Mouse (Mus musculus): ENCODE data around the gene Gm11562. TPM values are rescaled to one million over a fixed set of nuclear protein-coding genes. Genes with fewer than 3 reads are reported as not detected.
A peak's percentile ranks its signal among the peaks of the same experiment; 100 is the strongest.

The Gm11562 gene
- total RNA-seq, 2 experiments from 2014 or later, result not detected

DNA sequence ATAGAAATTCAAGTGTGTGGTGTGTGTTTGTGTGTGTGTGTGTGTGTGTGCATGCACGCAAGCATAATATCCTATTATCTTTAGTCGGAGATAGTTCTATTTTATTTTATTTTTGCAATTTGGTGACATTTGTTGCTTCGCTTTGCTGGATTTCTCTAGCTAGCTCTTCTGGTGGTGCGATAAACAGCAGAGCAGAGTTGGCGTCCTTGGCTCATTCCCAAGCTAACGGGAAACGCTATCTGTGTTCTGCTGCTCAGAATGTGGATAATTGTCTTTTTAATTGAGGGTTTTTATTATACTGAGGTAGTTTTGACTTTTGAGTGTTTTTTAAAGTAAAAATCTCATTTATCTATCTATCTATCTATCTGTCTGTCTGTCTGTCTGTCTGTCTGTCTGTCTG is 35.1 kb downstream of the Gm11562 start:
- no peak for DNase-seq (ENCODE audit: low spot score)

GRCm38 (mm10) chr11:99583245-99583704 is 37.0 kb downstream of the Gm11562 start, which contains the start of gene Krtap1-4:
TSS of gene Krtap1-4 (minus strand) at chr11:99583654.
- no peak for DNase-seq (ENCODE audit: low spot score)

DNA sequence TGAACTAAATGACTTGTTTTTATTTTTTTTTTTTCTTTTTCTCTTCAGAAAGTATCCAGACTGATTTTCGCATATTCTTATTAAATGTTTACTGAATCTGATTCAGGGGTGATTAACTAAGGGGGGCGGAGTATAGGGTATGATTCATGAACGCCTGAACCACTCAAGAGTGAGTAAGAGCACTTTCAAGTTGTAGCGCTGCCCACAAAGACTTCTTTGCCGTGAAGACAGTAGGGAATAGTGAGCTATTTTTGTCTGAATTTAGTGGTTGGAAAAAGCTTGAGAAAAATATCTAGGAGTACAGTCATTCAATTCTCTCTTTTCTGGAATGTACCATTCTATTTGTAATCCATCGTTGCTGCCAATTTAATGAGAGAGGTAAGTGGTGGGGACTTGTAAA is 38.7 kb downstream of the Gm11562 start:
- DNase-seq (ENCODE audit: low spot score), result no peak

- DNase-seq (ENCODE audit: low spot score), result no peak
Measured at GRCm38 (mm10) chr11:99581051-99581450, 39.2 kb downstream of the Gm11562 start.

DNA sequence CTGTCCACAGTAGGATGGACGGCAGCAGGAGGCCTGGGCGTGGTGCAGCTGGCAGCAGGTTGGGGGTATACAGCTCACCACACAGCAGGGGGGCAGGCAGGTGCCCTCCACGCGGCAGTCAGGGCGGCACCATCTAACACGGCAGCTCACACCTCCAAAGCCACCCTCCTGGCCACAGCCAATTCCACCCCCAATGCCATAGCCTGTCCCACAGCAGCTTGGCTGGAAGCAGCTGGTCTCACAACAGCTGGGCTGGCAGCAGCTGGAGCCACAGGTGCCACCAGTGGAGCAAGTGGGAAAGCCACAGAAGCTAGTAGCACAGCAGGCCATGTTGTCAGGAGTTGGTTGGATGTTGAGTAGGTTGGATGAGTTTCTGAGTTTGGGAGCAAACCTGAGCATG is 39.6 kb downstream of the Gm11562 start, which contains the start of gene Krtap1-5:
Krtap1-5 (minus strand) TSS at position 381 of the 400 bp plus-strand sequence.
- no peak for DNase-seq (ENCODE audit: low spot score)

- DNase-seq (ENCODE audit: low spot score), result peak; percentile 44
Measured at GRCm38 (mm10) chr11:99574106-99574505, 46.1 kb downstream of the Gm11562 start.

GRCm38 (mm10) chr11:99573164-99573563 is 47.1 kb downstream of the Gm11562 start:
- DNase-seq (ENCODE audit: low spot score), result no peak

Other genes starting within 250 kb of the Gm11562 start
- gene Krt28, start 245.5 kb downstream of the Gm11562 start, total RNA-seq (2021), result not detected
- gene Krt10, start 231.1 kb downstream of the Gm11562 start, total RNA-seq (2021), result 1 to 10 TPM; 2.6 to 3.1 TPM
- not detected for gene Krt12, start 198.2 kb downstream of the Gm11562 start, total RNA-seq (2021)
- gene Krt20, start 182.3 kb downstream of the Gm11562 start, total RNA-seq (2021), result under 1 TPM in 1 of 2 experiments, not detected in 1; 0.14 TPM
- gene Krt23, start 127.3 kb downstream of the Gm11562 start, total RNA-seq (2021), result not detected
- not detected for gene Krt39, start 99.1 kb downstream of the Gm11562 start, total RNA-seq (2021)
- gene Krt40, start 77.3 kb downstream of the Gm11562 start, total RNA-seq (2021), result not detected
- under 1 TPM in 1 of 2 experiments, not detected in 1; 0.32 TPM for gene Krtap3-3, start 69.6 kb downstream of the Gm11562 start, total RNA-seq (2021)
- not detected for gene Krtap3-2, start 63.6 kb downstream of the Gm11562 start, total RNA-seq (2021)
- gene Gm11939, start 61.0 kb downstream of the Gm11562 start, total RNA-seq (2021), result not detected
- gene Krtap3-1, start 53.8 kb downstream of the Gm11562 start, total RNA-seq (2021), result not detected
- not detected for gene Krtap1-5, start 39.4 kb downstream of the Gm11562 start, total RNA-seq (2021)
- not detected for gene Krtap1-4, start 36.8 kb downstream of the Gm11562 start, total RNA-seq (2021)
- gene Krtap1-3, start 29.1 kb downstream of the Gm11562 start, total RNA-seq (2021), result not detected
- gene Krtap9-3, start 22.3 kb downstream of the Gm11562 start, total RNA-seq (2021), result not detected
- not detected for gene Gm11938, start 17.1 kb downstream of the Gm11562 start, total RNA-seq (2021)
- gene Gm11937, start 10.2 kb downstream of the Gm11562 start, total RNA-seq (2021), result not detected
- not detected for gene Krtap2-4, start 5.6 kb downstream of the Gm11562 start, total RNA-seq (2021)
- gene Krtap4-1, start 7.8 kb upstream of the Gm11562 start, total RNA-seq (2021), result not detected
- gene Krtap4-2, start 14.6 kb upstream of the Gm11562 start, total RNA-seq (2021), result not detected
- gene Krtap4-7, start 23.7 kb upstream of the Gm11562 start, total RNA-seq (2021), result not detected
- gene Gm11555, start 29.8 kb upstream of the Gm11562 start, total RNA-seq (2021), result not detected
- not detected for gene Gm11563, start 38.5 kb upstream of the Gm11562 start, total RNA-seq (2021)
- not detected for gene Krtap4-6, start 45.5 kb upstream of the Gm11562 start, total RNA-seq (2021)
- not detected for gene Gm14190, start 70.3 kb upstream of the Gm11562 start, total RNA-seq (2021)
- not detected for gene Gm14180, start 113.9 kb upstream of the Gm11562 start, total RNA-seq (2021)
- not detected for gene Gm11595, start 152.5 kb upstream of the Gm11562 start, total RNA-seq (2021)
- gene Krtap4-8, start 160.3 kb upstream of the Gm11562 start, total RNA-seq (2021), result not detected
- gene Krtap4-9, start 164.8 kb upstream of the Gm11562 start, total RNA-seq (2021), result not detected
- gene Gm11596, start 173.0 kb upstream of the Gm11562 start, total RNA-seq (2021), result not detected
- gene Gm11569, start 178.5 kb upstream of the Gm11562 start, total RNA-seq (2021), result not detected
- gene Gm11554, start 184.0 kb upstream of the Gm11562 start, total RNA-seq (2021), result not detected
- not detected for gene Krtap4-13, start 189.5 kb upstream of the Gm11562 start, total RNA-seq (2021)
- not detected for gene Gm11564, start 195.2 kb upstream of the Gm11562 start, total RNA-seq (2021)
- not detected for gene 2300003K06Rik, start 217.6 kb upstream of the Gm11562 start, total RNA-seq (2021)
- not detected for gene Krtap4-16, start 231.2 kb upstream of the Gm11562 start, total RNA-seq (2021)
- not detected for gene Gm11568, start 237.5 kb upstream of the Gm11562 start, total RNA-seq (2021)
- not detected for gene Gm11559, start 244.0 kb upstream of the Gm11562 start, total RNA-seq (2021)